Mouse (Mus musculus): Measurements from ENCODE around the gene Smoc1. TPM values are rescaled to one million over a fixed set of nuclear protein-coding genes. Genes with fewer than 3 reads are reported as not detected.
A peak's percentile ranks its signal among the peaks of the same experiment; 100 is the strongest.

The Smoc1 gene
- total and polyA plus RNA-seq, 2 experiments from 2014 or later, result 24.5 to 28.7 TPM

DNA sequence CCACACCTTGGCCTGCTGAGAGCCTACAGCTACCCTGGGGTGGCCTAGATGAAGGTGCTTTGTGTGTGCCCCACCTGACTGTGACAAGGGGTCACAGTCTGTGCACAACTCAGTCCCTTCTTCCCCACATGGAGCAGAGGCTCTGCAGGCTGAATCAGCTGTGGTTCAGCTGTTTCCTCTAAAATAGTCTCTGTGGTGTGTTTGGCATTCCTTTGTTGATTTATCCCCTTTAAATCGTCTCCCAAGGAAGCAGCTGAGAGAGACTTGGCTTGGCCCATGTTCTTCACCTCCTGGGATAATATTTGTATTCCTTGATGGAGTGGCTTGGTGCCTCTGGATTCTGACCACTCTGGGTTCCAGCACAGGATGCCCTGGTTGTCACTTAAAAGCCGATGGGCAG is 125.5 kb downstream of the Smoc1 start:
- H3K27ac ChIP-seq (ENCODE audit: low read depth, low read length), result no peak overlapping the region
- H3K9ac ChIP-seq (replicated peaks; ENCODE audit: low read length, poor library complexity, severe bottlenecking), result no peak overlapping the region
- H3K9me3 ChIP-seq (ENCODE audit: low read length), result no peaks in the 10 kb centered on the region
- no peaks in the 10 kb centered on the region for H3K36me3 ChIP-seq (ENCODE audit: insufficient read depth, low read length)
- no peak overlapping the region for H3K4me2 ChIP-seq (ENCODE audit: low read depth, low read length, poor library complexity, severe bottlenecking)
- DNase-seq (ENCODE audit: low spot score), result no peak
- no peaks in the 10 kb centered on the region for H3K27me3 ChIP-seq (ENCODE audit: insufficient read depth, low read length)
- no peaks in the 10 kb centered on the region for H3K4me1 ChIP-seq (ENCODE audit: insufficient read depth, low read length)
- WGBS, result 62% methylated on average over 2 of the region's 2 CpGs
- ATAC-seq (ENCODE audit: low FRiP score), result no peak
- TF ChIP-seq CTCF (IDR thresholded peaks at IDR 0.05), result no peak
- H3K4me3 ChIP-seq (ENCODE audit: low read depth, low read length), result no peak overlapping the region

DNA sequence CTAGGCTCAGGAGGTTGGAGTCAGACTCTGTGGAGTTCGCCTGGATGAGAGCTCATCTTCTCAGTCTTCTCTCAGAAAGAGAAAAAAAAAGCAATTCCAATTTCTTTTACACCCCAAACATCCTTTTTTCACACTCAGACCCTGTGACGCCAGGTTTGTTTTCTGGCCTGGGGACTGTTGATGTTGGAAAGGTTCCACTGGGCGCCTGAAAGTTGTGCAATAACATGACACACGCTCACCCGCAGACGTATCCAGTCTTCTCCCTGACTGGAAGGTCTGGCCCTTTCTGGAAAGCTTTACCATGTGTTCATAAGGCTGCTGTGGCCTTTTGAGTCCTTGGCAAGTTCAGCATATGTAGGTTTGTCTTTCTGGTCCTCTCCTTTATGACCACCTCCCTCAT is 129.1 kb downstream of the Smoc1 start:
- ATAC-seq (ENCODE audit: low FRiP score), result no peak
- no peak for TF ChIP-seq CTCF (IDR thresholded peaks at IDR 0.05)
- no peaks in the 10 kb centered on the region for H3K9me3 ChIP-seq (ENCODE audit: low read length)
- no peaks in the 10 kb centered on the region for H3K27me3 ChIP-seq (ENCODE audit: insufficient read depth, low read length)
- no peak overlapping the region for H3K4me3 ChIP-seq (ENCODE audit: low read depth, low read length)
- no peaks in the 10 kb centered on the region for H3K4me1 ChIP-seq (ENCODE audit: insufficient read depth, low read length)
- H3K9ac ChIP-seq (replicated peaks; ENCODE audit: low read length, poor library complexity, severe bottlenecking), result no peak overlapping the region
- no peaks in the 10 kb centered on the region for H3K36me3 ChIP-seq (ENCODE audit: insufficient read depth, low read length)
- no peak for DNase-seq (ENCODE audit: low spot score)
- no peak overlapping the region for H3K4me2 ChIP-seq (ENCODE audit: low read depth, low read length, poor library complexity, severe bottlenecking)
- 86% methylated on average over 6 of the region's 6 CpGs for WGBS
- no peak overlapping the region for H3K27ac ChIP-seq (ENCODE audit: low read depth, low read length)

GRCm38 (mm10) chr12:81156841-81157240 is 130.2 kb downstream of the Smoc1 start:
- DNase-seq (ENCODE audit: low spot score) (no peak), ATAC-seq (ENCODE audit: low FRiP score) (no peak)
- H3K4me3 ChIP-seq (ENCODE audit: low read depth, low read length), result no peak overlapping the region
- H3K36me3 ChIP-seq (ENCODE audit: insufficient read depth, low read length), result no peaks in the 10 kb centered on the region
- H3K27me3 ChIP-seq (ENCODE audit: insufficient read depth, low read length), result no peaks in the 10 kb centered on the region
- H3K9ac ChIP-seq (replicated peaks; ENCODE audit: low read length, poor library complexity, severe bottlenecking), result no peak overlapping the region
- no peak overlapping the region for H3K27ac ChIP-seq (ENCODE audit: low read depth, low read length)
- H3K4me2 ChIP-seq (ENCODE audit: low read depth, low read length, poor library complexity, severe bottlenecking), result no peak overlapping the region
- no peaks in the 10 kb centered on the region for H3K9me3 ChIP-seq (ENCODE audit: low read length)
- no peak for TF ChIP-seq CTCF (IDR thresholded peaks at IDR 0.05)
- WGBS, result 88% methylated on average over 8 of the region's 8 CpGs
- no peaks in the 10 kb centered on the region for H3K4me1 ChIP-seq (ENCODE audit: insufficient read depth, low read length)

GRCm38 (mm10) chr12:81159947-81160346 is 133.3 kb downstream of the Smoc1 start:
- no peak overlapping the region for H3K9ac ChIP-seq (replicated peaks; ENCODE audit: low read length, poor library complexity, severe bottlenecking)
- ATAC-seq (ENCODE audit: low FRiP score) (no peak), DNase-seq (ENCODE audit: low spot score) (no peak)
- H3K4me2 ChIP-seq (ENCODE audit: low read depth, low read length, poor library complexity, severe bottlenecking), result no peak overlapping the region
- no peaks in the 10 kb centered on the region for H3K27me3 ChIP-seq (ENCODE audit: insufficient read depth, low read length)
- H3K27ac ChIP-seq (ENCODE audit: low read depth, low read length), result no peak overlapping the region
- H3K36me3 ChIP-seq (ENCODE audit: insufficient read depth, low read length), result no peaks in the 10 kb centered on the region
- TF ChIP-seq CTCF (IDR thresholded peaks at IDR 0.05), result no peak
- no peaks in the 10 kb centered on the region for H3K9me3 ChIP-seq (ENCODE audit: low read length)
- H3K4me1 ChIP-seq (ENCODE audit: insufficient read depth, low read length), result no peaks in the 10 kb centered on the region
- H3K4me3 ChIP-seq (ENCODE audit: low read depth, low read length), result no peak overlapping the region
- WGBS, result 84% methylated on average over 2 of the region's 2 CpGs

GRCm38 (mm10) chr12:81160425-81160824 is 133.8 kb downstream of the Smoc1 start:
- H3K27ac ChIP-seq (ENCODE audit: low read depth, low read length), result no peak overlapping the region
- 92% methylated on average over 3 of the region's 3 CpGs for WGBS

DNA sequence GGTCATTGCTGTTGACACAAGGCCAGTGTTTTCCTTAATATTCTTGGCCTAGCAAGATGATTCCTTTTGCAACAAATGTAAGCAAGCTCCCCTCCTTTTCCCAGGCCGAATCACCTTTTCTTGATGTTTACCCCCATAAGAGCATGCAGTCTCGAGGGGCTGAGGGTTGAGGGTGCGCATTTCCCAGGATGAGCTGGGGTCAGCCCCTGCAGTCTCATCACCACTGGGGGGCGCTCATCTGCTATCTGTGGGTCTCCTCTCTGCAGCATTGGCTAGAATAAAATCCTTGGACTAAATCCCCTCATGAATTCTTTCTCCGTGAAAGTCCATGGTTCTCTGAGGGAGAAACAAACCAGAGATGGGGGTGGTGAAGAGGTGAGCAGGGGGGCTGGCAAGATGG is 134.2 kb downstream of the Smoc1 start:
- 55% methylated on average over 5 of the region's 5 CpGs for WGBS
- TF ChIP-seq CTCF (IDR thresholded peaks at IDR 0.05), result peak; percentile 55
- ATAC-seq (ENCODE audit: low FRiP score) (no peak), DNase-seq (ENCODE audit: low spot score) (peak; percentile 25)
- no peak overlapping the region for H3K4me2 ChIP-seq (ENCODE audit: low read depth, low read length, poor library complexity, severe bottlenecking)
- H3K36me3 ChIP-seq (ENCODE audit: insufficient read depth, low read length), result no peaks in the 10 kb centered on the region
- no peak overlapping the region for H3K4me3 ChIP-seq (ENCODE audit: low read depth, low read length)
- no peak overlapping the region for H3K27ac ChIP-seq (ENCODE audit: low read depth, low read length)
- no peaks in the 10 kb centered on the region for H3K4me1 ChIP-seq (ENCODE audit: insufficient read depth, low read length)
- no peaks in the 10 kb centered on the region for H3K9me3 ChIP-seq (ENCODE audit: low read length)
- H3K27me3 ChIP-seq (ENCODE audit: insufficient read depth, low read length), result no peaks in the 10 kb centered on the region
- H3K9ac ChIP-seq (replicated peaks; ENCODE audit: low read length, poor library complexity, severe bottlenecking), result no peak overlapping the region

More at GRCm38 (mm10) chr12:81160425-81160824, 133.8 kb downstream of the Smoc1 start:
- no peak overlapping the region for H3K4me3 ChIP-seq (ENCODE audit: low read depth, low read length)
- DNase-seq (ENCODE audit: low spot score) (no peak), ATAC-seq (ENCODE audit: low FRiP score) (no peak)
- H3K9me3 ChIP-seq (ENCODE audit: low read length), result no peaks in the 10 kb centered on the region
- H3K4me1 ChIP-seq (ENCODE audit: insufficient read depth, low read length), result no peaks in the 10 kb centered on the region
- H3K4me2 ChIP-seq (ENCODE audit: low read depth, low read length, poor library complexity, severe bottlenecking), result no peak overlapping the region
- no peak overlapping the region for H3K9ac ChIP-seq (replicated peaks; ENCODE audit: low read length, poor library complexity, severe bottlenecking)
- H3K36me3 ChIP-seq (ENCODE audit: insufficient read depth, low read length), result no peaks in the 10 kb centered on the region
- TF ChIP-seq CTCF (IDR thresholded peaks at IDR 0.05), result no peak
- H3K27me3 ChIP-seq (ENCODE audit: insufficient read depth, low read length), result no peaks in the 10 kb centered on the region

Measured in midbrain, postnatal 0 days (tissue).